Mouse (Mus musculus) kidney, postnatal 10 days (tissue): ENCODE measurements around the gene Prss42.

Experiments used
- DNase-seq: peaks from one replicate; pipeline ENCODE4 v3.0.0; 2021; ENCODE audit warnings: mixed read lengths

Gene Prss42

GRCm38 (mm10) chr9:110797866-110798265 lies at the start of gene Prss42:
Prss42 (plus strand) TSS chr9:110798166.
- DNase-seq, result no peak

- peak; percentile 78 for DNase-seq
Observed at GRCm38 (mm10) chr9:110748451-110748850, 49.5 kb upstream of the Prss42 start.

GRCm38 (mm10) chr9:110750404-110751187 lies 47.4 kb upstream of the Prss42 start:
- DNase-seq, result no peak

- no peak for DNase-seq
Observed at GRCm38 (mm10) chr9:110751412-110751811, 46.6 kb upstream of the Prss42 start.

- DNase-seq, result no peak
Observed at GRCm38 (mm10) chr9:110752917-110753435, 45.0 kb upstream of the Prss42 start.

GRCm38 (mm10) chr9:110753773-110754172 lies 44.2 kb upstream of the Prss42 start:
- no peak for DNase-seq

- no peak for DNase-seq
Observed at GRCm38 (mm10) chr9:110757816-110758215, 40.1 kb upstream of the Prss42 start.

- DNase-seq, result peak; percentile 85
Observed at GRCm38 (mm10) chr9:110758605-110759004, 39.4 kb upstream of the Prss42 start.

GRCm38 (mm10) chr9:110759265-110759664 lies 38.7 kb upstream of the Prss42 start:
- peak; percentile 90 for DNase-seq

- no peak for DNase-seq
Observed at GRCm38 (mm10) chr9:110760886-110761285, 37.1 kb upstream of the Prss42 start.

- no peak for DNase-seq
Observed at GRCm38 (mm10) chr9:110762763-110763162, 35.2 kb upstream of the Prss42 start.

- DNase-seq, result no peak
Observed at GRCm38 (mm10) chr9:110763405-110763804, 34.6 kb upstream of the Prss42 start.

GRCm38 (mm10) chr9:110772336-110772735 lies 25.6 kb upstream of the Prss42 start:
- DNase-seq, result no peak

GRCm38 (mm10) chr9:110774403-110775268 lies 23.3 kb upstream of the Prss42 start:
- DNase-seq, result peak; percentile 69

- DNase-seq, result no peak
Observed at GRCm38 (mm10) chr9:110775269-110776022, 22.5 kb upstream of the Prss42 start.

- DNase-seq, result peak; percentile 48
Observed at GRCm38 (mm10) chr9:110778100-110778499, 19.9 kb upstream of the Prss42 start.

- no peak for DNase-seq
Observed at GRCm38 (mm10) chr9:110778559-110778958, 19.4 kb upstream of the Prss42 start.

GRCm38 (mm10) chr9:110779242-110779913 lies 18.6 kb upstream of the Prss42 start:
- peak; percentile 67 for DNase-seq

GRCm38 (mm10) chr9:110781256-110781721 lies 16.7 kb upstream of the Prss42 start:
- peak; percentile 98 for DNase-seq

- peak; percentile 93 for DNase-seq
Observed at GRCm38 (mm10) chr9:110781731-110782130, 16.2 kb upstream of the Prss42 start.

GRCm38 (mm10) chr9:110783611-110784010 lies 14.4 kb upstream of the Prss42 start:
- no peak for DNase-seq

- DNase-seq, result no peak
Observed at GRCm38 (mm10) chr9:110788169-110788568, 9.8 kb upstream of the Prss42 start.
